Mouse (Mus musculus) lung, postnatal 25 days (tissue): Measurements from ENCODE around the gene Cpa2.

Experiments used
- DNase-seq: peaks from one replicate; pipeline ENCODE4 v3.0.0; 2022; ENCODE audit warnings: low spot score

Gene Cpa2

GRCm38 (mm10) chr6:30549231-30549761, 7.9 kb downstream of the Cpa2 start:
- peak; percentile 9 for DNase-seq

DNA sequence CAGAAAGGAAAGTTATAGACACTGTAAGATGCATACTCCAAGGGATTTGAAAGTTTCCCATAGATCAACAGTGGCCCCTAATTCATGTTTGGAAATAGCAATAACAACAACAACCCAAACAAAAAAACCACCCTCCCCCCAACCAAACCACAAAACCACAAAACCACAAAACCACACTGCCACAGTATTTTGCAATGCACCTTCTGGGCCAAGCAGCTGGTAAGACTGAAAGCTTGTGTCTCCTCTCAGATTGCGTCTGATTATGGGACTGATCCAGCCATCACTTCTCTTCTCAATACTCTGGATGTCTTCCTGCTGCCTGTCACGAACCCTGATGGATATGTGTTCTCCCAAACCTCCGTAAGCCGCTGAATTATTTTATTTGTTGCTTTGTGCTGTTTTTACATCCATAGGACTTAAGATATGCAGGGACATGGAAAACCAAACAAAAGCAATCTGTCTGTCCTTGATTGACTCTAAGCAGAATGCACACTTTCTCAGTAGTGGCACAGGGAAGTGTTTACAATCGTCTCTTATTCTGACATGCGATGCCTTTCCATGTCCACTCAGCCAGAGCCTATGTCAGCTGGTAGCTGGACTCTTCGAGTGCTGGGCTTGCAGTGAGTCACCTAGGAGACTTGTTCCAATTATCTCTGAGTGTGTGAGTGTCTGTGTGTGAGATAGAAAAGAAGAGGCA, 9.3 kb downstream of the Cpa2 start:
- no peak for DNase-seq

DNA sequence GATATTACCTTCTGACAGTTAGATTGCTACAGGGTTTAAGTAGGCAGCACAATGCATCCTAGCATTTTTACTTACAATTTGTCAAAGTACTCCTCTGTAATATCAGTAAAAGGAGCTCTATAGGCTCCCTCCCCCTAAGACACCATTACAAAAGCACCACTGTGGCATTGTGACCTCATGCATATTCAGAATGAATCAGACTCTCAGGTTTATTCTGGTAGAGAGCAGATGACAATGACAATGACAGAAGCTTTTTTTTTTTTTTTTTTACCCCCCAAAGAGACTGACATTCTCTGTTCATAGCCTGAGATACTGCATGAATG, 9.8 kb downstream of the Cpa2 start:
- DNase-seq: no peak

GRCm38 (mm10) chr6:30551644-30552580, 10.5 kb downstream of the Cpa2 start:
- DNase-seq: no peak

- DNase-seq: no peak
These were observed 11.2 kb downstream of the Cpa2 start for GRCm38 (mm10) chr6:30552628-30553027.

- DNase-seq: no peak
These were observed 12.1 kb downstream of the Cpa2 start for GRCm38 (mm10) chr6:30553381-30554010.

- DNase-seq: no peak
These were observed 12.7 kb downstream of the Cpa2 start for GRCm38 (mm10) chr6:30554092-30554491.

GRCm38 (mm10) chr6:30554621-30555170, 13.3 kb downstream of the Cpa2 start:
- DNase-seq: no peak

DNA sequence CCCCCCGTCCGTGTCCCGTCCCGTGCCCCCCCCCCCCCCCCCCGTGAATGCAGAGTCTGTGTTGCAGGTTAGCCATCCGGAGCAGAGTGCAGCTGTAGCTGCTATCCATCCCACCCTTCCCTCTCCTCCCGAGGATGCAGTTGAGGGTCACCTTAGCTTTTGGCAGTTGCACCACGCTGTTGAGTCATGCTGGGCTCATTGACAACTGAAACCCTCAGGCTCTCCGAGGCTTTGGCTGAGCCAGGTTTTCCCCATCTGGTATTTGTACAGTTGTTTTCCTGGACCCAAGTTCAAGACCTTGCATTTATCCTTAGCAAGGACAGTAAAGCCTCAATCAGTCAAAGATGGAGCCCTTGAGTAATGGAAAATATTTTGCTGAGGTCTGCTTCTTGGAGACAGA, 14.7 kb downstream of the Cpa2 start:
- no peak for DNase-seq

GRCm38 (mm10) chr6:30559726-30560125, 18.3 kb downstream of the Cpa2 start:
- no peak for DNase-seq

DNA sequence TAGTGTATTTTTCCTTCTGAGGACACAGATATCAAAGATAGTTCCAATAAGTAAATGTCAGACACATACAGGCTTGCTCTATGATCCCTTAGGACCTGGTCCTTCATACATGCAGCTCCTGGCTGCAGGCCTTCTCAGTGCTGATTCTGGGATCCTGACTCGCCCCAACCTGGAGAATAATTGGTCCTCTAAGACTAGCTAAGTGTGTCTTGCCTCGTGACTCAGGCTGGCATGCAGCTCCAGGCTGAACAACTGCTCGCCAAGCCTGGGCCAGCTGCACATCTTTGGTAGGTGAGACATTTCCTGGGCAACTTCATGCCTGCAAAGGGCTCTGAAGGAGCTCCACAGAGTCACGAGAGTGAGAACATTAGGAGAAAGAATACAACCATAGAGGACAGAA, 20.8 kb downstream of the Cpa2 start:
- no peak for DNase-seq

DNA sequence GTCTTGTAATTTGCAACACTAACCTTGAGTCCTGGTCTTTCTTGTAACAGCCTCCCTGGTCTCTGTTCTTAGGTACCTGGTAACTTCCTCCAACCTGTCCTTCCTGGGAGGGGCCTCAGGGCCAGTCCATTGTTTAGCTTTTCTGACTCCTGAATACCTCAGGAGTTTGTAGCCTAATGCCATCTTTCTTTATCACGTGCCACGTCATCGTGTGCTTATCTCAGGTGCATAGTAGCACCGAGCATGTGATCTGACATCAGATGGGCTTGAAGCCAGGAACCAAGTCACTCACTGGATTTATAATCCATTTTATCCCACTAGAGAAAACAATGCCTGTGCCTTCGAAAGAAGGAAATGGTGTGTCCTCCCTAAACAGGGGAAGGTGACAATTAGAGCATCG, 22.2 kb downstream of the Cpa2 start:
- no peak for DNase-seq

DNA sequence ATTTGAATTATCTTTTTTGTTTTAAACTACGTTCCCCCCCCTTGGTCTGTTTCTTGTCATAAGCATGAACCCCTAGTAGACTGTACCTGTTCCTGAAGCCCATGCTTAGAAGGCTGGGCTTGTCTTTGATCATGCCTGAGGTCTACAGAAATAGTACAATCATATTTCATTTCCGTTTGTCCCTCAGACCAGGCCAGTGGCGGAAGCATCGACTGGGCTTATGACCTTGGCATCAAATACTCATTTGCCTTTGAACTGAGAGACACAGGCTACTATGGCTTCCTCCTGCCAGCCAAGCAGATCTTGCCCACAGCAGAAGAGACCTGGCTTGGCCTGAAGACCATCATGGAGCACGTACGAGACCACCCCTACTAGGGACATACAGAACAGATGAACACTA, 22.7 kb downstream of the Cpa2 start:
- DNase-seq: no peak

DNA sequence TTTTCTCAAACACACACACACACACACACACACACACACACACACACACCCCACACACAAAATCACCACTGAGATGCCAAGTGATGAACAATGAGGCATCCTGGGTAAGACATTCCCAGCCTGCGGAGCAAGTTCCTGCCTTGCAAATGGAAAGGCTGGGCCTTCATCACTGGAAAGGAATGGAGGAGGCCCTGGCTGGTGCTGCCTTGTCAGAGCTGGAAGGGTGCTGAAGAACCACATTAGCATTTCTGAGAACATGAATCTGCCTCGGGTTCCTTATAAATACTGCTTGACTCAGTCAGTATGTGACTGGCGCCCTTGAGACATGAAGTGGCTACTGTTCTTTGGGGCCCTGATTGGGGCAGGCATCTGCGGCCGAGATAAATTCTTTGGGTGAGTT, 26.7 kb downstream of the Cpa2 start, which contains the start of gene Cpa4:
TSS of gene Cpa4 (plus strand) at position 301 of the 400 bp plus-strand sequence.
- DNase-seq: no peak

DNA sequence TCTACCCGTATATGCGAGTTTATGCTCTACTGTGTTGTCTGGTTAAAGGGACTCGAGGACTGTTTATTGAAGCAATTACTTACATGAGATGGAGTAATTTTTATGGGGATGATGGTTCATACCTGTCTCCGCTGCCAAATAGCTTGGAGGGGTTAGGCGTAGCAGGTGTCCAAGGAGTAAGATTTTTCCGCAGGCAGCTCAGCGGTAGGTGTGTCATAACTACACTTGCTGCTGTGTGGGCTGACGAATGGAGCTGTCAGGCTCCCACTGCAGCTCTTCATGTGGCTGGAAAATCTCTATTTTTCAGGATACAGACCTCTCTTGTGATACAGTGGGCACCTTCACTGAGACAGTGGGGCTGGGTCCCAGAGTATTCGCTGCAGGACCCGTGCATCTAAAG, 27.9 kb downstream of the Cpa2 start:
- no peak for DNase-seq

DNA sequence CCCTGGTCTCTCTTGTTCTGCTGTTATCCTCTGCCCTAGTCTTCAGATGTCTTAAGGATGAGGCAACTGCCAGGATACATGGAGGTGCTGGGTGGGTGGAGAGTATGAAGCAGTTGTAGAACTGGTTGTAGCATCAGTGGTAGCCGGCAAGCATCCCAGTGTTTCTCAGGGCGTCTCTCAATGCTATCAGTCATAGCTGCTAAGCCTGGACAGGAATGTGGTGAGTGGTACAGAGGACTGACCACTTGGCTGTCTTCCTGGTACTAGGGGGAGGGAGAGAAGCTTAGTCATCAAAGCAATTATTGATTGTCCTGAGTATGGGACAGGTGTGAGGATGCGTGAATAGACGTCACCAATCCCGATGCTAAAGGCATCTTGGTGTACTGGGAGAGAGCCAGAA, 28.6 kb downstream of the Cpa2 start:
- no peak for DNase-seq

DNA sequence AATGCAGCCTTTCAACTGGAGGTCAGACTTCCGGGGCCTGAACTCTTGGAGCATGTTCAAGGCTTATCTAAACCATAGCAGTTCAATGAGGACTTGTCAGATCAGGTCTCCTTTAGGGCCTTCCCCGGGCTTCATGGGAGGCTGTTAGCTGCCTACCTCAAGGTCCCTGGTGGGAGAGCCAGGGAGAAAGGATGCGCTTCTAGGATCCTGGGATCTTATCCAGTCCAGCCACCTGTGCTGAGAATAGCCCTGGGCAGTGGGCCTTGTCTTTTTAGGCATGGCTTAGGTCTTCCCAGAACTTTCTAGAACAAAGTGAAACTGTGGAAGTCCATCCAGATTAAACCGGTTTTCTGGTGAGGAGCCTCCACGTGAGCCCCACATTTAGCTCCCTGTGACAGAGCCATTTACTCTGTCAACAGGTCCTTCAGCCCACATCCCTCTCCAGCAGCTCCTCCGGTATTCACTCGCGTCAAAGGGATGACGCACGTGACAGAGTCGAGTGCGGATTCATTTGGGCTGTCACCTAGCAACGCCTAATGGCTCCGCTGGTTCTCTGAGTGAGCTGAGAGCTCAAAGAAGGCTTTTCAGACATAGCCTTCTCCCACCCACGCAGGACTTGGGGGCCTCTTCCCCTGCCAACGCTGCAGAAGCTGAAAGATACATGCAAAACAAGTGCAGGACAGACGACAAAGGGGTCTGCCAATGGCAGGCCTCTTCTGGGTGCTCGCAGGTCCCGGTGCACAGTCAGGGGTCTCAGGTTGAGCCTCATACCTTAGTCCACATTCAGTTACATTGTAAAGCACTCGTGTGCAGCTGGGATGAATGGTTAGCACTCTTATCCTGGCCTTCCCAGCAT, 31.3 kb downstream of the Cpa2 start:
- DNase-seq: peak; percentile 67

DNA sequence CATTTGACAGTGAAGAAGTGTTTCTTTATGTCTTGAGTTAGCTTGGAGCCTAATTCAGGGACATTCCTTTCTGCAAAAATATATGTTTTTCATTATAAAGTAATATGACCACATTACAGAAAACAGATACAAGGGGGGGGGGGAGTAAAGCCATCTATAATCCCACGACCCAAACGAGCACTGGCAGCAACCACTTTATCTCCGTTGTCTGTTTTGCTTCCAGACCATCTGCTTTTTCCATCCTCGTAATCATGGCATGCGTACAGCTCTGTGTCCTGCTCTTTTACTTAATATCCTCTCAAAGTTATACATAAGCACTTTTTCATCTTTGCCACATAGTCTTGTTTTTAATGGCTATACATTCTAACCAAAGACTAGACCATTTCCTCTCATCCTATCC, 32.0 kb downstream of the Cpa2 start:
- DNase-seq: no peak

- no peak for DNase-seq
These were observed 33.6 kb downstream of the Cpa2 start for GRCm38 (mm10) chr6:30574945-30575344.

DNA sequence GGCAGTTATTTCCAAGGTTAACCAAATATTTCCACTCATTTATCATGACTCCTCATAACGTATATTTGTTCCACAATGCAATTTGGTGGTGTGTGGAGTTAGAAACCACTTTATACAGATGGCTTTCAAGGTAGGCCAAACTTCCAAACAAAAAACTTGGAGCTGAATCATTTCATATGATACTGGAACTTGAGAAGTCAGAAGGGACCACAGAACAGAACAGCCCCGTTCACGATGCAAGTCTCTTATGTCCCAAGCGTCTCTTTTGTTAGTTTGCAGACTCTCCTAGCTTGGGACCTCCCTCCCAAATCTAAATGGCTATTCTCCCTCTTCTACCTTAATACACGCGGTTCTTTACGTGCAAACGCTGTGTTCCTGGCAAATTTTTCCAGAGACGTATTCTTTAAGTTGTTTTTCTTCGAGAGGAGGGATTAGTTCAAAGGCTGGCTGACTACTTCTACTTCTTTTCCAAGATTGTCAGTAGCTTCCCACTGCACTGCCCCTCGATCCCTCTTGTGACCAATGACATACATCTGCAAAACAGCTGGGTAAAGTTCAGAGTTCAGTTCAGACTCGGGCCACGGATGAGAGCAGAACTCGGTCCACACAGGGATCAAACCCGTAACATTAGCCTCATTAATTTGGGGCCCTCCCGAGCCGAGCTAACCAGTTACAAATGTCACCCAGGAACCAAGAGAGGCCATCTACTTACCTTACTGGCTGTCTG, 35.3 kb downstream of the Cpa2 start:
- no peak for DNase-seq
